Mouse (Mus musculus): ENCODE measurements around the gene Calml4. TPM values are rescaled to one million over a fixed set of nuclear protein-coding genes. Genes with fewer than 3 reads are reported as not detected.

Gene Calml4
- total and polyA plus RNA-seq, 2 experiments from 2014 or later = 2.6 to 13.0 TPM

- ATAC-seq = no peak
- Histone ChIP-seq H3K27ac (ENCODE audit: low read depth, low read length) (no peak overlapping the region), H3K9me3 (ENCODE audit: low read length) (no peaks in the 10 kb centered on the region), H3K4me2 (ENCODE audit: low read depth) (no peak overlapping the region), H3K9ac (no peak overlapping the region), H3K36me3 (ENCODE audit: insufficient read depth) (peaks cover 4% of the 10 kb centered on the region; the same call in 1 of the 2 replicates), H3K4me3 (ENCODE audit: low read depth, low read length) (no peak overlapping the region), H3K4me1 (ENCODE audit: insufficient read depth) (no peaks in the 10 kb centered on the region), H3K27me3 (ENCODE audit: insufficient read depth, low read length) (no peaks in the 10 kb centered on the region)
- WGBS = 70% methylated on average over 2 of the region's 2 CpGs
- DNase-seq = no peak
- TF ChIP-seq CTCF (IDR thresholded peaks at IDR 0.05; ENCODE audit: low read depth) = no peak
Observed at GRCm38 (mm10) chr9:62901736-62902135, 43.9 kb downstream of the Calml4 start.

GRCm38 (mm10) chr9:62903841-62904240 lies 46.0 kb downstream of the Calml4 start:
- ATAC-seq = no peak
- no peak for TF ChIP-seq CTCF (IDR thresholded peaks at IDR 0.05; ENCODE audit: low read depth)
- no peak overlapping the region for H3K4me2 ChIP-seq (ENCODE audit: low read depth)

GRCm38 (mm10) chr9:62905039-62905438 lies 47.2 kb downstream of the Calml4 start:
- WGBS = 96% methylated on average over 8 of the region's 8 CpGs
- no peak overlapping the region for H3K4me2 ChIP-seq (ENCODE audit: low read depth)

More at GRCm38 (mm10) chr9:62903841-62904240, 46.0 kb downstream of the Calml4 start:
- Histone ChIP-seq H3K9me3 (ENCODE audit: low read length) (no peaks in the 10 kb centered on the region), H3K9ac (no peak overlapping the region), H3K27ac (ENCODE audit: low read depth, low read length) (no peak overlapping the region), H3K27me3 (ENCODE audit: insufficient read depth, low read length) (no peaks in the 10 kb centered on the region), H3K36me3 (ENCODE audit: insufficient read depth) (0 out of 2 replicates have a peak, but pooled peaks cover 4% of the 10 kb centered on the region), H3K4me1 (ENCODE audit: insufficient read depth) (no peaks in the 10 kb centered on the region), H3K4me3 (ENCODE audit: low read depth, low read length) (no peak overlapping the region)
- WGBS = 100% methylated on average over 2 of the region's 2 CpGs
- no peak for DNase-seq

GRCm38 (mm10) chr9:62913390-62914069 lies 55.6 kb downstream of the Calml4 start:
- DNase-seq (no peak), ATAC-seq (no peak)
- no peak for TF ChIP-seq CTCF (IDR thresholded peaks at IDR 0.05; ENCODE audit: low read depth)
- WGBS = 86% methylated on average over 5 of the region's 5 CpGs
- Histone ChIP-seq H3K27ac (ENCODE audit: low read depth, low read length) (no peak overlapping the region), H3K4me3 (ENCODE audit: low read depth, low read length) (no peak overlapping the region), H3K27me3 (ENCODE audit: insufficient read depth, low read length) (no peaks in the 10 kb centered on the region), H3K4me2 (ENCODE audit: low read depth) (no peak overlapping the region), H3K9me3 (ENCODE audit: low read length) (no peaks in the 10 kb centered on the region), H3K4me1 (ENCODE audit: insufficient read depth) (no peaks in the 10 kb centered on the region), H3K36me3 (ENCODE audit: insufficient read depth) (peaks cover 23% of the 10 kb centered on the region), H3K9ac (no peak overlapping the region)

More at GRCm38 (mm10) chr9:62905039-62905438, 47.2 kb downstream of the Calml4 start:
- TF ChIP-seq CTCF (IDR thresholded peaks at IDR 0.05; ENCODE audit: low read depth) = no peak
- H3K4me1 ChIP-seq (ENCODE audit: insufficient read depth) = no peaks in the 10 kb centered on the region
- H3K4me3 ChIP-seq (ENCODE audit: low read depth, low read length) = no peak overlapping the region
- no peak overlapping the region for H3K27ac ChIP-seq (ENCODE audit: low read depth, low read length)
- ATAC-seq (no peak), DNase-seq (no peak)
- 0 out of 2 replicates have a peak, but pooled peaks cover 4% of the 10 kb centered on the region for H3K36me3 ChIP-seq (ENCODE audit: insufficient read depth)
- no peaks in the 10 kb centered on the region for H3K9me3 ChIP-seq (ENCODE audit: low read length)
- H3K27me3 ChIP-seq (ENCODE audit: insufficient read depth, low read length) = no peaks in the 10 kb centered on the region
- H3K9ac ChIP-seq = no peak overlapping the region

GRCm38 (mm10) chr9:62917059-62917458 lies 59.2 kb downstream of the Calml4 start:
- Histone ChIP-seq H3K9ac (no peak overlapping the region), H3K27ac (ENCODE audit: low read depth, low read length) (no peak overlapping the region), H3K36me3 (ENCODE audit: insufficient read depth) (peaks cover 22% of the 10 kb centered on the region), H3K9me3 (ENCODE audit: low read length) (no peaks in the 10 kb centered on the region), H3K4me2 (ENCODE audit: low read depth) (no peak overlapping the region), H3K4me1 (ENCODE audit: insufficient read depth) (no peaks in the 10 kb centered on the region), H3K4me3 (ENCODE audit: low read depth, low read length) (no peak overlapping the region), H3K27me3 (ENCODE audit: insufficient read depth, low read length) (no peaks in the 10 kb centered on the region)
- ATAC-seq (no peak), DNase-seq (no peak)
- TF ChIP-seq CTCF (IDR thresholded peaks at IDR 0.05; ENCODE audit: low read depth) = no peak
- WGBS = 98% methylated on average over 1 of the region's 1 CpGs

GRCm38 (mm10) chr9:62920877-62921276 lies 63.0 kb downstream of the Calml4 start:
- H3K27me3 ChIP-seq (ENCODE audit: insufficient read depth, low read length) = no peaks in the 10 kb centered on the region
- DNase-seq = no peak
- no peak overlapping the region for H3K4me3 ChIP-seq (ENCODE audit: low read depth, low read length)
- peaks cover 3% of the 10 kb centered on the region; the same call in 1 of the 2 replicates for H3K4me1 ChIP-seq (ENCODE audit: insufficient read depth)
- ATAC-seq = no peak
- no peak overlapping the region for H3K9ac ChIP-seq
- H3K9me3 ChIP-seq (ENCODE audit: low read length) = no peaks in the 10 kb centered on the region
- WGBS = 90% methylated on average over 2 of the region's 2 CpGs
- TF ChIP-seq CTCF (IDR thresholded peaks at IDR 0.05; ENCODE audit: low read depth) = no peak
- peaks cover 15% of the 10 kb centered on the region for H3K36me3 ChIP-seq (ENCODE audit: insufficient read depth)
- no peak overlapping the region for H3K27ac ChIP-seq (ENCODE audit: low read depth, low read length)
- no peak overlapping the region for H3K4me2 ChIP-seq (ENCODE audit: low read depth)

GRCm38 (mm10) chr9:62924886-62925610 lies 67.2 kb downstream of the Calml4 start:
- no peak for TF ChIP-seq CTCF (IDR thresholded peaks at IDR 0.05; ENCODE audit: low read depth)
- Histone ChIP-seq H3K4me1 (ENCODE audit: insufficient read depth) (peaks cover 3% of the 10 kb centered on the region; the same call in 1 of the 2 replicates), H3K9me3 (ENCODE audit: low read length) (no peaks in the 10 kb centered on the region), H3K4me2 (ENCODE audit: low read depth) (no peak overlapping the region), H3K36me3 (ENCODE audit: insufficient read depth) (peaks cover 7% of the 10 kb centered on the region), H3K9ac (no peak overlapping the region), H3K27ac (ENCODE audit: low read depth, low read length) (peak overlapping the region; percentile 45; the same call in 1 of the 2 replicates), H3K27me3 (ENCODE audit: insufficient read depth, low read length) (no peaks in the 10 kb centered on the region), H3K4me3 (ENCODE audit: low read depth, low read length) (no peak overlapping the region)
- WGBS = 72% methylated on average over 2 of the region's 2 CpGs
- ATAC-seq = no peak
- peak; percentile 27 for DNase-seq

Other genes starting within 250 kb of the Calml4 start
- 1.5 and 2.2 TPM in 2 replicates for gene Itga11, start 180.3 kb upstream of the Calml4 start, total RNA-seq (2014; rRNA removed)
- gene Itga11, start 180.3 kb upstream of the Calml4 start, polyA plus RNA-seq (2015; fragmentation: Nextera tagmentation; extraction: Ambion mirVana) = 0.48 and 0.62 TPM in 2 replicates
- 150 and 191 TPM in 2 replicates for gene Fem1b, start 46.1 kb upstream of the Calml4 start, total RNA-seq (2014; rRNA removed)
- gene Fem1b, start 46.1 kb upstream of the Calml4 start, polyA plus RNA-seq (2015; fragmentation: Nextera tagmentation; extraction: Ambion mirVana) = 24.3 and 29.4 TPM in 2 replicates
- 9.2 and 9.7 TPM in 2 replicates for gene Cln6, start 19.3 kb upstream of the Calml4 start, total RNA-seq (2014; rRNA removed)
- gene Cln6, start 19.3 kb upstream of the Calml4 start, polyA plus RNA-seq (2015; fragmentation: Nextera tagmentation; extraction: Ambion mirVana) = 5.6 and 6.8 TPM in 2 replicates
- 21.2 and 36.2 TPM in 2 replicates for gene Pias1, start 129.8 kb downstream of the Calml4 start, total RNA-seq (2014; rRNA removed)
- 35.2 and 50.2 TPM in 2 replicates for gene Pias1, start 129.8 kb downstream of the Calml4 start, polyA plus RNA-seq (2015; fragmentation: Nextera tagmentation; extraction: Ambion mirVana)